Mouse (Mus musculus) stomach, postnatal 0 days (tissue): ENCODE data around the gene Slc7a9. TPM values are rescaled to one million over a fixed set of nuclear protein-coding genes. Genes with fewer than 3 reads are reported as not detected.

Experiments
- ATAC-seq: fragments of 200-750 bp; cut with Nextera tagmentation; 2 replicates; pipeline ENCODE4 v1.8.0; 2017; ENCODE audit not compliant: low FRiP score, low TSS enrichment
- DNase-seq: peaks from one replicate; pipeline ENCODE4 v3.0.0-alpha.2; 2016; ENCODE audit warnings: low spot score
- H3K27ac ChIP-seq: fragments of 300-500 bp; sonication (generic); replicated peaks from 2 replicates; pipeline ENCODE4 v1.5.1; 2014; ENCODE audit warnings: mild to moderate bottlenecking, control low read depth
- H3K27me3 ChIP-seq: fragments of 300-500 bp; sonication (generic); 2 replicates; pipeline ENCODE4 v1.6.1; 2014; ENCODE audit warnings: low read length; ENCODE audit not compliant: control insufficient read depth, insufficient read depth
- H3K36me3 ChIP-seq: fragments of 300-500 bp; sonication (generic); 2 replicates; pipeline ENCODE4 v1.6.1; 2014; ENCODE audit warnings: low read length, mixed read lengths; ENCODE audit not compliant: control insufficient read depth, insufficient read depth
- H3K4me1 ChIP-seq: fragments of 300-500 bp; sonication (generic); replicated peaks from 2 replicates; pipeline ENCODE4 v1.6.1; 2014; ENCODE audit warnings: antibody characterized with exemption; ENCODE audit not compliant: control insufficient read depth, insufficient read depth
- H3K4me2 ChIP-seq: fragments of 300-500 bp; sonication (generic); replicated peaks from 2 replicates; pipeline ENCODE4 v1.6.1; 2014; ENCODE audit warnings: low read depth, mild to moderate bottlenecking, control low read depth, moderate library complexity
- H3K4me3 ChIP-seq: fragments of 300-500 bp; sonication (generic); 2 replicates; pipeline ENCODE4 v1.5.1; 2014; ENCODE audit warnings: low read depth, low read length, control low read depth
- H3K9ac ChIP-seq: fragments of 300-500 bp; sonication (generic); 2 replicates; pipeline ENCODE4 v1.6.1; 2014; ENCODE audit warnings: mild to moderate bottlenecking, low read length, control low read depth, mixed read lengths
- H3K9me3 ChIP-seq: fragments of 300-500 bp; sonication (generic); 2 replicates; pipeline ENCODE4 v1.6.1; 2016; ENCODE audit warnings: low read length; ENCODE audit not compliant: control insufficient read depth
- CTCF ChIP-seq: IDR thresholded peaks from 2 replicates; pipeline ENCODE4 v1.5.1; 2016; ENCODE audit warnings: antibody characterized with exemption, low read depth, mild to moderate bottlenecking, moderate library complexity
- EP300 ChIP-seq: optimal IDR thresholded peaks from 2 replicates; pipeline ENCODE3; 2016; ENCODE audit warnings: antibody characterized with exemption
- WGBS: fragments of 180-500 bp; shearing (Covaris S2); extraction: QIAGEN DNeasy Blood & Tissue Kit; methylation state at CpG from one replicate; pipeline ENCODE4 v1.1.7; 2014; 5-methylcytosine and 5-hydroxymethylcytosine counted together
- polyA plus RNA-seq: library from polyadenylated mRNA; unstranded; fragments of >200 nt; fragmentation: Nextera tagmentation; extraction: Ambion mirVana; gene quantifications from 2 replicates; pipeline ENCODE4 v1.2.1, GENCODE M21; 2015

Slc7a9 gene
- polyA plus RNA-seq, 1 experiment from 2014 or later = 0.30 TPM

- Histone ChIP-seq H3K4me3 (no peak overlapping the region), H3K4me2 (no peak overlapping the region), H3K27me3 (no peaks in the 10 kb centered on the region), H3K27ac (no peak overlapping the region), H3K9me3 (no peaks in the 10 kb centered on the region), H3K4me1 (no peaks in the 10 kb centered on the region), H3K9ac (no peak overlapping the region), H3K36me3 (no peaks in the 10 kb centered on the region)
- WGBS = 92% methylated on average over 5 of the region's 5 CpGs
- DNase-seq (no peak), ATAC-seq (no peak)
- no peak for TF ChIP-seq EP300
- no peak for TF ChIP-seq CTCF
These were observed 16.4 kb downstream of the Slc7a9 start for GRCm38 (mm10) chr7:35465027-35465426.

- H3K27me3 ChIP-seq = no peaks in the 10 kb centered on the region
- no peak overlapping the region for H3K27ac ChIP-seq
- H3K9ac ChIP-seq = no peak overlapping the region
- 70% methylated on average over 2 of the region's 2 CpGs for WGBS
- no peak overlapping the region for H3K4me2 ChIP-seq
- no peaks in the 10 kb centered on the region for H3K9me3 ChIP-seq
- no peaks in the 10 kb centered on the region for H3K36me3 ChIP-seq
- DNase-seq = no peak
- no peak overlapping the region for H3K4me3 ChIP-seq
- no peaks in the 10 kb centered on the region for H3K4me1 ChIP-seq
- TF ChIP-seq EP300 (no peak), CTCF (no peak)
- no peak for ATAC-seq
These were observed 19.3 kb downstream of the Slc7a9 start for GRCm38 (mm10) chr7:35467856-35468255.

- H3K27me3 ChIP-seq = no peaks in the 10 kb centered on the region
- H3K4me1 ChIP-seq = no peaks in the 10 kb centered on the region
- H3K4me3 ChIP-seq = no peak overlapping the region
- WGBS = 38% methylated on average over 4 of the region's 4 CpGs
- DNase-seq = no peak
- no peak overlapping the region for H3K4me2 ChIP-seq
- no peaks in the 10 kb centered on the region for H3K36me3 ChIP-seq
- no peak overlapping the region for H3K27ac ChIP-seq
- H3K9ac ChIP-seq = no peak overlapping the region
- no peak for ATAC-seq
- TF ChIP-seq EP300 = no peak
- TF ChIP-seq CTCF = peak; percentile 45
- no peaks in the 10 kb centered on the region for H3K9me3 ChIP-seq
These were observed 22.2 kb downstream of the Slc7a9 start for GRCm38 (mm10) chr7:35470794-35471193.

GRCm38 (mm10) chr7:35476457-35476856, 27.9 kb downstream of the Slc7a9 start:
- TF ChIP-seq EP300 = no peak
- TF ChIP-seq CTCF = no peak
- no peak for ATAC-seq
- WGBS = 39% methylated on average over 2 of the region's 2 CpGs

GRCm38 (mm10) chr7:35485126-35485525, 36.5 kb downstream of the Slc7a9 start:
- Histone ChIP-seq H3K27me3 (no peaks in the 10 kb centered on the region), H3K9me3 (no peaks in the 10 kb centered on the region), H3K4me2 (no peak overlapping the region), H3K36me3 (no peaks in the 10 kb centered on the region), H3K4me3 (no peak overlapping the region), H3K9ac (no peak overlapping the region), H3K4me1 (no peaks in the 10 kb centered on the region), H3K27ac (no peak overlapping the region)
- WGBS = 68% methylated on average over 2 of the region's 2 CpGs
- TF ChIP-seq EP300 = no peak
- no peak for TF ChIP-seq CTCF
- DNase-seq = no peak
- ATAC-seq = no peak

More at GRCm38 (mm10) chr7:35476457-35476856, 27.9 kb downstream of the Slc7a9 start:
- no peaks in the 10 kb centered on the region for H3K9me3 ChIP-seq
- no peak overlapping the region for H3K27ac ChIP-seq
- no peak overlapping the region for H3K4me3 ChIP-seq
- H3K4me2 ChIP-seq = no peak overlapping the region
- H3K36me3 ChIP-seq = no peaks in the 10 kb centered on the region
- H3K4me1 ChIP-seq = no peaks in the 10 kb centered on the region
- H3K9ac ChIP-seq = no peak overlapping the region
- H3K27me3 ChIP-seq = no peaks in the 10 kb centered on the region
- no peak for DNase-seq

GRCm38 (mm10) chr7:35486553-35486952, 38.0 kb downstream of the Slc7a9 start:
- Histone ChIP-seq H3K36me3 (no peaks in the 10 kb centered on the region), H3K9ac (no peak overlapping the region), H3K27me3 (no peaks in the 10 kb centered on the region), H3K4me1 (no peaks in the 10 kb centered on the region), H3K4me3 (no peak overlapping the region), H3K9me3 (no peaks in the 10 kb centered on the region), H3K4me2 (no peak overlapping the region), H3K27ac (no peak overlapping the region)
- WGBS = 78% methylated on average over 8 of the region's 8 CpGs
- ATAC-seq = no peak
- TF ChIP-seq EP300 (no peak), CTCF (no peak)
- DNase-seq = no peak
